Mouse (Mus musculus) retina, adult 2 months (tissue): ENCODE results near the gene Snx22.
A peak's percentile ranks its signal among the peaks of the same experiment; 100 is the strongest.

Source experiments
- DNase-seq: peaks from one replicate; pipeline ENCODE4 v3.0.0-alpha.2; 2012; ENCODE audit warnings: low read depth, low spot score

Snx22 gene

GRCm38 (mm10) chr9:66068971-66069391 lies 538 bp downstream of the Snx22 start:
- no peak for DNase-seq

GRCm38 (mm10) chr9:66068056-66068455 lies 1.5 kb downstream of the Snx22 start:
- DNase-seq = no peak

- DNase-seq = no peak
These were observed 2.0 kb downstream of the Snx22 start for GRCm38 (mm10) chr9:66067542-66067941.

DNA sequence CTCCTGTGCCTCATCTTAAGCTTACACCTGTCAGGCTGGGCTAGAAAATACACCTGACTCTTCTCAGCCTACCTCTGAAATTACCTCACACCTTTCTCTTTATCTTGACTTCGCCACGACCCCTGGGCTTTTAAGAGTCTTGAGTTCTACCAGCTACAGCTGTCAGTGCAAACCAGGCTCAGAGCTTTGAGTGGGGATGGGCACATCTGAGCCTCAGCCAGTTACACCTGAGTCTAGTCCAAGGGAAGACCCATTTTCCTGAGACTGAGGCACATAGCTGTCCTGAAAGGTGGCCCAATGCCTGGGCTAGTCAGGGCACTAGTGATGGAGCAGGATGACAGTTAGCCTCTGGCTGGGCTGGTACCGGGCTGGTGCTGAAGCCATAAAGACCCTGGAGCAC lies 2.7 kb downstream of the Snx22 start:
- no peak for DNase-seq

DNA sequence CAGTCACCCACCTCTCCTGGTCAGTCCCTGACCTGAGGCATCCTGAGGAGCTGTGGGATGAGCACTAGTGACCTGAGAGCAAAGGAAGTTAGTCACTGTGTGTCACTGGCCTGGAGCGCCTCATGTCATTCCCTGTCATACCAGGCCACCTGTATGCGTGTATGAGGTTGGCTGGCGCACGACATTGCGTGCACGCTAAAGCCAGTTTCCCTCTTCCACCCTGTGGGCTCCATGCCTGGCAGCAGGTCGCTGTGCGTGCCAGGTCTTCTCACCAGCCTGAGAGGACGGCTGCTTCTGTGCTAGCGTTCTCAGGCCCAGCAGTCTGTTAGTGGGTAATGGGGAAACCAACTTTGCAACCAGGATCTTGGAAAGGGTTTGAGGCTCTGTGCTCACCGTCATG lies 5.2 kb downstream of the Snx22 start:
- no peak for DNase-seq

GRCm38 (mm10) chr9:66063446-66063845 lies 6.1 kb downstream of the Snx22 start:
- no peak for DNase-seq

GRCm38 (mm10) chr9:66061656-66062055 lies 7.9 kb downstream of the Snx22 start:
- no peak for DNase-seq

- DNase-seq = no peak
These were observed 8.5 kb downstream of the Snx22 start for GRCm38 (mm10) chr9:66060986-66061385.

- DNase-seq = no peak
These were observed 9.2 kb downstream of the Snx22 start for GRCm38 (mm10) chr9:66060308-66060647.

GRCm38 (mm10) chr9:66059583-66060307 lies 9.8 kb downstream of the Snx22 start, which contains the start of gene Ppib:
Ppib (plus strand) TSS chr9:66060222.
- DNase-seq = peak; percentile 86

DNA sequence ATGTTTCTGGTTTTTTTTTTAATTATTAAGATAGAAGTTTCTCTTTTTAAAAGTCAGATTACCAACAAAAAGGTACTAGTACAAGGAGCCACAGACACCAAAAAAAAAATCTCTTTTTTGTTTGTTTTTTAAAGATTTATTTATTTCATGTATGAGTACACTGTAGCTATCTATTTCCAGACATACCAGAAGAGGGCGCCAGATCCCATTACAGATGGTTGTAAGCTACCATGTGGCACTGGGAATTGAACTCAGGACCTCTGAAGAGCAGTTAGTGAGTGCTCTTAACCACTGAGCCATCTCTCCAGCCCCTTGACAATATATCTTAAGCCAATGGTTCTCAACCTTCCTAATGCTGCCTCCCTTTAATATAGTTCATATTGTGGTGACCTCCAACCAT lies 15.9 kb downstream of the Snx22 start:
- DNase-seq = no peak

GRCm38 (mm10) chr9:66052731-66053130 lies 16.8 kb downstream of the Snx22 start:
- DNase-seq = no peak

GRCm38 (mm10) chr9:66051493-66051892 lies 18.0 kb downstream of the Snx22 start:
- no peak for DNase-seq

DNA sequence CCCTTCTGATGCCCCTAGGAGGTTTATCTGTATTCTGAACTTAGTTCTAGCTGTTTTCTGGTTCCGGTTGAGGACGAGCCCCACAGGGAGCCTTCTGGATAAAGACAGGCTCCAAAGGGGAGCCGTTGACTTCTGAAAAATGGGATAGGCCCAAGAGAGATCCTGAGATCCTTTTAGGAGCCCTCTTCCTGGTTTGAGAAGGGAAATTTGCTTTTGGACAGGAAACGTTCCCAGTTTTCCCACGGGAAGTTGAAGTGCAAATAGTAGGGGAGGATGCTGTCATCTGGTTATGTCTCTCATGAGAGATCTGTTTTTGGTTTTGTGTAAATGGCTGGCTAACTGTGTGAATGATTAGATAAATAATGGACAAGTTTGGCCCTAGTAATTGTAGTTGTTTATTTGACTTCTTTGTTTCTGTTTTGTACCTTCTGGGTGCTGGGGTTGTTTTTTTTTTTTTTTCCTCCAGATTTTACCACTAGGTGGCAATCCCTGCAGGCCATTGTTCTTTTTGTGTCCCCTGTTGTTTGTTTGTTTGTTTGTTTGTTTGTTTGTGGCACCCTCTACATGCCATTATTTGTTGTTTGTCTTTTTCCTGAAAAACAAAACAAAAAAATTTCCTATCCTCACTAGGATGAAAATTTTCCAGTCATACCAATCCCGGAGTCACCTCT lies 19.5 kb downstream of the Snx22 start:
- no peak for DNase-seq

- DNase-seq = no peak
These were observed 26.3 kb downstream of the Snx22 start for GRCm38 (mm10) chr9:66043241-66043640.

DNA sequence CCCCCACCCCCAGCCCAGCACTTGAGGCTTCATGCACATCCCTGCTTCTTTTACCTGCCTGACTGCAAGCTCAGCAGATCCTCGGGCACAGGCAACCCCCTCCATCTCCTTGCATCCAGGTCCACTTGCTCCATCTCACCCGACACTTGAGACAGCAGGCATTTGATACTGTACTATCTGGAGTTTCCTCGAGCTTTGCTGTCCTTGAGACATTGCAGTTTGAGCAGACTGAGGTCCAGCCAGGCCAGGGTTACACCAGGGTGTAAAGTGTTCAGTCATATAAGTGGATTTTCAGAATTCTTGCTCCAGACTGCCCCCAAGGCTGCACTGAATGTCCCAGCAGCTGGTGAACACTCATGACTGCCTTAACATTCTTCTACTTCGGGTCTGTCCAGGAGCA lies 27.2 kb downstream of the Snx22 start:
- no peak for DNase-seq

DNA sequence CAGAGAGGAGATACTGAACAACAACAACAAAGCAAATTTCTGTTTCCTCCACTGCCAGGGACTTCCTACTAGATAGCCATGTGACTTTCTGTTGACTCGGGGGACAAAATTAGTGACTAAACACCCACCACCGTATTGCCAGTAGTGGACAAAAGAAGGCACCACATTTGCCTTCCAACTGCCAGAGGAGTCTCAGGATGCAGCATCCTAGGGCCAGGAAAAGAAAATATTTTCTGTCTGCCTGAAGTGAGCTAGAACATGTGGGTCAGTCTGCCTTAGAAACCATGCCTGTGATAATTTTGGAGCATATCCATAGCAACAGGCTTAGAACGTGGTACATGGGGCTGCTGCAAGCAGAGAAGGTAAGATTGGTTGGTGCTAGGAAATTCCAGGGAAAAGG lies 28.7 kb downstream of the Snx22 start:
- DNase-seq = no peak

DNA sequence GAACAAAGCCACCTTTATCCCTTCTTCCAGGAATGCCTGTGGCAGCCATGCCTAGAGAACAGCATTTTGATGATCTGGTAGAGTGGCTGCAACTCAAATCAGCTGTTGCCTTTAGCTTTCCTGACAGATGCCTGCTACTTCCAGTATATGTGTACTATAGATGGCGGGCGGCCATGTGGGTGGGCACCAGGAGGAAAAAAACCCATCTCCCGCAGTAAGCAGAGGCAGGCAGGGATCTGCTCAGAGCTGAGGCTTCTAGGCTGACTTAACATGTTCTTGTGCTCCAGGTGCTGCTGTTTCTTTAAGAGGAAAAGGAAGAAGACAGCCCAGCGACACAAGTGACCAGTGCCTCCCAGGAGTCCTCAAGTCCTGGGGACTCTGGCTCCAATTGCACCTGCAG lies 30.2 kb downstream of the Snx22 start:
- no peak for DNase-seq

DNA sequence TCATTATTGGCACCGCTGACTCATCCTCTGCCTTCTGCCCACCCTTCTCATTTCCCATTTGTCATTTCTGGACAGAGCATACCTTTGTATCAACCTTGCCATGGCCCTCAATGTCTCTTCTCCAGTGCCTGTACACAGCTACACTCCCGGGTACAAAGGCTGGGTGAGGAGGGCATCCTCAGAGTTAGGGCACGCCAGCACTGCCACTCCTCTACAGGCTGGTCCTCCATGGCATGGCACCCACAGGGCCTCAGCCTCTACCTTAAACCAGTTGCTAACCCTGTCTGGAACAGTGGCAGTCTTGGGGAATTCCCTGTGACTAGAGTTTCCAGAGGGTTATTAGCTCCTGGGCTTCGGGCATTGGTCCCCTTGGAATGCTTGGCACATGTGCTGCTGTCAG lies 30.9 kb downstream of the Snx22 start:
- DNase-seq = no peak

DNA sequence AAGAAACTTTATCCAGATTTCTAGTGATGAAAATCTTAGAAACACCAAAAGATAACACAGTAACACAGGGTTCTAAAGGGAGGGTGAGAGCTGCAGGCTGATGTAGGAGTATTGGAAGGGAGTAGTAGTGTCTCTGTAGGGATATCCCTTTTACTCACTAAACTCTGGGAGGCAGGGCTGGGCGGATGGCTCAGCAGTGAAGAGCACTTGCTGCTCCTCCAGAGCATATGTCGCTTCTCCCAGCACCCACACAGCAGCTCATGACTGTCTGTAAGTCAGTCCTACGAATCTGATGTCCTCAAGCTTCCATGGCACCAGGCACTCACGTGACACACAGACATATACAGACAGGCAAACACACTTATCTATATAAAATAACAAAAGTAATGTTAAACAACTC lies 31.4 kb downstream of the Snx22 start:
- DNase-seq = no peak

GRCm38 (mm10) chr9:66020601-66021000 lies 48.9 kb downstream of the Snx22 start:
- no peak for DNase-seq
